Mouse (Mus musculus): Measurements from ENCODE around the gene Ccdc77.

GRCm38 (mm10) chr6:120356478-120356877 lies 7.7 kb downstream of the Ccdc77 start:
- TF ChIP-seq MAFK (IDR thresholded peaks at IDR 0.05; ENCODE audit: insufficient read depth, low read depth, low read length) (no peak), ZNF384 (IDR thresholded peaks at IDR 0.05; ENCODE audit: low read depth, low read length) (no peak)

Measured in ES-E14 (cell line).